Mouse (Mus musculus): ENCODE measurements at regions not wholly inside any gene's neighbourhood (a gene's known extent, or its start where the extent isn't known, plus 50 kb on each side); places are given as distances from the start of the nearest gene placed in this dataset.

- in situ Hi-C loops (cut with MboI; ENCODE audit: low pct_unique_long_range_greater_than_20kb in 1 of 2, low sequenced_read_pairs in 2 of 2, unreplicated experiment in 1 of 2): no loop called here
These were observed 126.4 kb downstream of the Gm9817 start for GRCm38 (mm10) chr13:45204856-45205255.

GRCm38 (mm10) chr13:45208540-45209197 lies 130.2 kb downstream of the Gm9817 start:
- in situ Hi-C loops (cut with MboI; ENCODE audit: low pct_unique_long_range_greater_than_20kb in 1 of 2, low sequenced_read_pairs in 2 of 2, unreplicated experiment in 1 of 2): no loop called here

- in situ Hi-C loops (cut with MboI; ENCODE audit: low pct_unique_long_range_greater_than_20kb in 1 of 2, low sequenced_read_pairs in 2 of 2, unreplicated experiment in 1 of 2): no loop called here
These were observed 132.7 kb downstream of the Gm9817 start for GRCm38 (mm10) chr13:45211241-45211640.

- in situ Hi-C loops (cut with MboI; ENCODE audit: low pct_unique_long_range_greater_than_20kb in 1 of 2, low sequenced_read_pairs in 2 of 2, unreplicated experiment in 1 of 2): no loop called here
These were observed 134.8 kb downstream of the Gm9817 start for GRCm38 (mm10) chr13:45213116-45213834.

- in situ Hi-C loops (cut with MboI; ENCODE audit: low pct_unique_long_range_greater_than_20kb in 1 of 2, low sequenced_read_pairs in 2 of 2, unreplicated experiment in 1 of 2): no loop called here
These were observed 139.8 kb downstream of the Gm9817 start for GRCm38 (mm10) chr13:45218251-45218650.

- in situ Hi-C loops (cut with MboI; ENCODE audit: low pct_unique_long_range_greater_than_20kb in 1 of 2, low sequenced_read_pairs in 2 of 2, unreplicated experiment in 1 of 2): no loop called here
These were observed 141.2 kb downstream of the Gm9817 start for GRCm38 (mm10) chr13:45219671-45220070.

- in situ Hi-C loops (cut with MboI; ENCODE audit: low pct_unique_long_range_greater_than_20kb in 1 of 2, low sequenced_read_pairs in 2 of 2, unreplicated experiment in 1 of 2): no loop called here
These were observed 152.3 kb downstream of the Gm9817 start for GRCm38 (mm10) chr13:45230804-45231203.

- in situ Hi-C loops (cut with MboI; ENCODE audit: low pct_unique_long_range_greater_than_20kb in 1 of 2, low sequenced_read_pairs in 2 of 2, unreplicated experiment in 1 of 2): no loop called here
These were observed 154.3 kb upstream of the Mylip start for GRCm38 (mm10) chr13:45235236-45235635.

- in situ Hi-C loops (cut with MboI; ENCODE audit: low pct_unique_long_range_greater_than_20kb in 1 of 2, low sequenced_read_pairs in 2 of 2, unreplicated experiment in 1 of 2): no loop called here
These were observed 151.3 kb upstream of the Mylip start for GRCm38 (mm10) chr13:45238258-45238657.

GRCm38 (mm10) chr13:45239153-45239552 lies 150.4 kb upstream of the Mylip start:
- in situ Hi-C loops (cut with MboI; ENCODE audit: low pct_unique_long_range_greater_than_20kb in 1 of 2, low sequenced_read_pairs in 2 of 2, unreplicated experiment in 1 of 2): no loop called here

GRCm38 (mm10) chr13:45240009-45240653 lies 149.4 kb upstream of the Mylip start:
- in situ Hi-C loops (cut with MboI; ENCODE audit: low pct_unique_long_range_greater_than_20kb in 1 of 2, low sequenced_read_pairs in 2 of 2, unreplicated experiment in 1 of 2): no loop called here

GRCm38 (mm10) chr13:45242261-45242660 lies 147.3 kb upstream of the Mylip start:
- in situ Hi-C loops (cut with MboI; ENCODE audit: low pct_unique_long_range_greater_than_20kb in 1 of 2, low sequenced_read_pairs in 2 of 2, unreplicated experiment in 1 of 2): no loop called here

GRCm38 (mm10) chr13:45242750-45243149 lies 146.8 kb upstream of the Mylip start:
- in situ Hi-C loops (cut with MboI; ENCODE audit: low pct_unique_long_range_greater_than_20kb in 1 of 2, low sequenced_read_pairs in 2 of 2, unreplicated experiment in 1 of 2): no loop called here

GRCm38 (mm10) chr13:45245651-45246050 lies 143.9 kb upstream of the Mylip start:
- in situ Hi-C loops (cut with MboI; ENCODE audit: low pct_unique_long_range_greater_than_20kb in 1 of 2, low sequenced_read_pairs in 2 of 2, unreplicated experiment in 1 of 2): no loop called here

GRCm38 (mm10) chr13:45246341-45246740 lies 143.2 kb upstream of the Mylip start:
- in situ Hi-C loops (cut with MboI; ENCODE audit: low pct_unique_long_range_greater_than_20kb in 1 of 2, low sequenced_read_pairs in 2 of 2, unreplicated experiment in 1 of 2): no loop called here

GRCm38 (mm10) chr13:45250028-45250427 lies 139.5 kb upstream of the Mylip start:
- in situ Hi-C loops (cut with MboI; ENCODE audit: low pct_unique_long_range_greater_than_20kb in 1 of 2, low sequenced_read_pairs in 2 of 2, unreplicated experiment in 1 of 2): no loop called here

- in situ Hi-C loops (cut with MboI; ENCODE audit: low pct_unique_long_range_greater_than_20kb in 1 of 2, low sequenced_read_pairs in 2 of 2, unreplicated experiment in 1 of 2): no loop called here
These were observed 138.5 kb upstream of the Mylip start for GRCm38 (mm10) chr13:45251068-45251467.

GRCm38 (mm10) chr13:45252126-45252525 lies 137.4 kb upstream of the Mylip start:
- in situ Hi-C loops (cut with MboI; ENCODE audit: low pct_unique_long_range_greater_than_20kb in 1 of 2, low sequenced_read_pairs in 2 of 2, unreplicated experiment in 1 of 2): no loop called here

GRCm38 (mm10) chr13:45253221-45253620 lies 136.3 kb upstream of the Mylip start:
- in situ Hi-C loops (cut with MboI; ENCODE audit: low pct_unique_long_range_greater_than_20kb in 1 of 2, low sequenced_read_pairs in 2 of 2, unreplicated experiment in 1 of 2): no loop called here

- in situ Hi-C loops (cut with MboI; ENCODE audit: low pct_unique_long_range_greater_than_20kb in 1 of 2, low sequenced_read_pairs in 2 of 2, unreplicated experiment in 1 of 2): no loop called here
These were observed 134.3 kb upstream of the Mylip start for GRCm38 (mm10) chr13:45255277-45255676.
